Mouse (Mus musculus) MEL (cell line): ENCODE measurements around the gene Pold4. TPM values are rescaled to one million over a fixed set of nuclear protein-coding genes. Genes with fewer than 3 reads are reported as not detected.

ENCODE experiments used
- DNase-seq: peaks from one replicate; pipeline ENCODE4 v3.0.0; 2011; ENCODE audit warnings: low read depth, low spot score
- H3K27ac ChIP-seq: 2 replicates; pipeline ENCODE4 v1.5.1; 2012; ENCODE audit warnings: low read depth, mild to moderate bottlenecking, control low read depth, low read length, moderate library complexity; ENCODE audit not compliant: control insufficient read depth
- H3K27me3 ChIP-seq, 2 experiments: fragments of 150-350 bp in 1 of 2; sonication (generic) in 1 of 2; 2 replicates each; pipeline ENCODE4 v1.6.1; 2012; ENCODE audit warnings: low read length in 2 of 2, mild to moderate bottlenecking in 2 of 2, improper control_type of control experiment in 1 of 2, moderate library complexity in 1 of 2; ENCODE audit not compliant: insufficient read depth in 2 of 2, control insufficient read depth in 1 of 2
- H3K36me3 ChIP-seq, 2 experiments: 2 replicates each; pipeline ENCODE4 v1.6.1; 2012 to 2014; ENCODE audit warnings: low read length in 2 of 2, improper control_type of control experiment in 1 of 2, inconsistent platforms in 1 of 2, mild to moderate bottlenecking in 1 of 2; ENCODE audit not compliant: insufficient read depth in 2 of 2, control insufficient read depth in 1 of 2
- H3K4me1 ChIP-seq, 2 experiments: fragments of 150-350 bp in 1 of 2; sonication (generic) in 1 of 2; 2 replicates each; pipeline ENCODE4 v1.6.1; 2012; ENCODE audit warnings: low read length in 2 of 2, improper control_type of control experiment in 1 of 2, mild to moderate bottlenecking in 1 of 2; ENCODE audit not compliant: insufficient read depth in 2 of 2, control insufficient read depth in 1 of 2
- H3K4me3 ChIP-seq, 2 experiments: fragments of 150-350 bp in 1 of 2; sonication (generic) in 1 of 2; 2 replicates each; pipeline ENCODE4 v1.5.1; 2012; ENCODE audit warnings: low read depth in 2 of 2, low read length in 2 of 2, mild to moderate bottlenecking in 2 of 2, moderate library complexity in 2 of 2, control low read depth in 1 of 2, improper control_type of control experiment in 1 of 2; ENCODE audit not compliant: control insufficient read depth in 1 of 2, insufficient read depth in 1 of 2
- H3K79me2 ChIP-seq: 2 replicates; pipeline ENCODE4 v1.6.1; 2012; ENCODE audit warnings: mild to moderate bottlenecking, low read length, moderate library complexity; ENCODE audit not compliant: control insufficient read depth, poor library complexity, insufficient read depth
- H3K9ac ChIP-seq: 2 replicates; pipeline ENCODE4 v1.6.1; 2012; ENCODE audit warnings: low read depth, mild to moderate bottlenecking, control low read depth, low read length, moderate library complexity; ENCODE audit not compliant: control insufficient read depth, poor library complexity, severe bottlenecking
- H3K9me3 ChIP-seq: fragments of 150-350 bp; sonication (generic); replicated peaks from 2 replicates; pipeline ENCODE4 v1.6.1; 2012; ENCODE audit warnings: mild to moderate bottlenecking, low read length, improper control_type of control experiment, moderate library complexity; ENCODE audit not compliant: insufficient read depth
- BHLHE40 ChIP-seq: IDR thresholded peaks from 2 replicates; pipeline ENCODE4 v1.6.1; 2012; ENCODE audit warnings: low read depth, mild to moderate bottlenecking, inconsistent platforms, low read length, improper control_type of control experiment, borderline replicate concordance
- CHD1 ChIP-seq: IDR thresholded peaks from 2 replicates; pipeline ENCODE4 v1.6.1; 2012; ENCODE audit warnings: low read depth, mild to moderate bottlenecking, inconsistent platforms, low read length, improper control_type of control experiment
- CHD2 ChIP-seq: IDR thresholded peaks from 2 replicates; pipeline ENCODE4 v1.6.1; 2011; ENCODE audit warnings: low read length, improper control_type of control experiment
- E2F4 ChIP-seq: IDR thresholded peaks from 2 replicates; pipeline ENCODE4 v1.6.1; 2011; ENCODE audit warnings: low read depth, low read length, improper control_type of control experiment, borderline replicate concordance
- ETS1 ChIP-seq: IDR thresholded peaks from 2 replicates; pipeline ENCODE4 v1.6.1; 2012; ENCODE audit warnings: low read depth, mild to moderate bottlenecking, inconsistent platforms, low read length, improper control_type of control experiment, moderate library complexity
- GABPA ChIP-seq: IDR thresholded peaks from 2 replicates; pipeline ENCODE4 v1.6.1; 2012; ENCODE audit warnings: low read depth, mild to moderate bottlenecking, inconsistent platforms, low read length, improper control_type of control experiment, moderate library complexity
- GATA1 ChIP-seq: IDR thresholded peaks from 2 replicates; pipeline ENCODE4 v1.6.1; 2011; ENCODE audit warnings: low read depth, low read length, improper control_type of control experiment
- JUND ChIP-seq: IDR thresholded peaks from 2 replicates; pipeline ENCODE4 v1.6.1; 2011; ENCODE audit warnings: low read depth, mild to moderate bottlenecking, improper control_type of control experiment, low read length
- KAT2A ChIP-seq: conservative IDR thresholded peaks from 2 replicates; pipeline ENCODE4 v1.6.1; 2012; ENCODE audit warnings: low read depth, low read length, improper control_type of control experiment, inconsistent platforms
- MAFK ChIP-seq: IDR thresholded peaks from 2 replicates; pipeline ENCODE4 v1.6.1; 2011; ENCODE audit warnings: low read depth, mild to moderate bottlenecking, low read length, improper control_type of control experiment, borderline replicate concordance
- MAX ChIP-seq: IDR thresholded peaks from 2 replicates; pipeline ENCODE4 v1.6.1; 2011; ENCODE audit warnings: low read length, improper control_type of control experiment
- MAZ ChIP-seq: IDR thresholded peaks from 2 replicates; pipeline ENCODE4 v1.6.1; 2012; ENCODE audit warnings: low read depth, mild to moderate bottlenecking, inconsistent platforms, low read length, improper control_type of control experiment
- MYB ChIP-seq: IDR thresholded peaks from 2 replicates; pipeline ENCODE4 v1.6.1; 2011; ENCODE audit warnings: mild to moderate bottlenecking, low read depth, low read length, improper control_type of control experiment
- MYC ChIP-seq: IDR thresholded peaks from 2 replicates; pipeline ENCODE4 v1.6.1; 2011; ENCODE audit warnings: low read depth, mild to moderate bottlenecking, low read length, improper control_type of control experiment, moderate library complexity
- NELFE ChIP-seq: IDR thresholded peaks from 2 replicates; pipeline ENCODE4 v1.6.1; 2011; ENCODE audit warnings: low read depth, low read length, improper control_type of control experiment
- NRF1 ChIP-seq: IDR thresholded peaks from 2 replicates; pipeline ENCODE4 v1.6.1; 2014; ENCODE audit warnings: low read depth, mild to moderate bottlenecking, inconsistent platforms, low read length, improper control_type of control experiment, moderate library complexity; ENCODE audit not compliant: poor library complexity, insufficient read depth, severe bottlenecking
- POLR2AphosphoS2 ChIP-seq: IDR thresholded peaks from 2 replicates; pipeline ENCODE4 v1.6.1; 2011; ENCODE audit warnings: low read length, improper control_type of control experiment
- POLR2AphosphoS5 ChIP-seq: IDR thresholded peaks from 2 replicates; pipeline ENCODE4 v1.6.1; 2012; ENCODE audit warnings: low read depth, borderline replicate concordance, mild to moderate bottlenecking, inconsistent platforms, low read length, moderate library complexity, mixed read lengths
- RCOR1 ChIP-seq: IDR thresholded peaks from 2 replicates; pipeline ENCODE4 v1.6.1; 2012; ENCODE audit warnings: low read depth, mild to moderate bottlenecking, inconsistent platforms, low read length, improper control_type of control experiment
- SIN3A ChIP-seq: IDR thresholded peaks from 2 replicates; pipeline ENCODE4 v1.6.1; 2012; ENCODE audit warnings: low read length, improper control_type of control experiment, inconsistent platforms
- SMC3 ChIP-seq: IDR thresholded peaks from 2 replicates; pipeline ENCODE4 v1.6.1; 2011; ENCODE audit warnings: low read depth, low read length, improper control_type of control experiment
- TBP ChIP-seq: IDR thresholded peaks from 2 replicates; pipeline ENCODE4 v1.8.0; 2011; ENCODE audit warnings: low read depth, low read length, improper control_type of control experiment
- UBTF ChIP-seq: IDR thresholded peaks from 2 replicates; pipeline ENCODE4 v1.6.1; 2012; ENCODE audit warnings: low read depth, mild to moderate bottlenecking, inconsistent platforms, low read length, improper control_type of control experiment, moderate library complexity, borderline replicate concordance; ENCODE audit not compliant: insufficient read depth
- USF1 ChIP-seq: IDR thresholded peaks from 2 replicates; pipeline ENCODE4 v1.6.1; 2014; ENCODE audit warnings: low read depth, mild to moderate bottlenecking, inconsistent platforms, low read length, improper control_type of control experiment, moderate library complexity
- ZKSCAN1 ChIP-seq: IDR thresholded peaks from 2 replicates; pipeline ENCODE4 v1.6.1; 2012; ENCODE audit warnings: low read depth, mild to moderate bottlenecking, inconsistent platforms, low read length, improper control_type of control experiment, moderate library complexity
- polyA plus RNA-seq, 2 experiments: library from polyadenylated mRNA; stranded (reverse) in 1 of 2; unstranded in 1 of 2; fragments of >175 nt in 1 of 2; fragments of >200 nt in 1 of 2; gene quantifications; 2 replicates each; pipeline versions ENCODE4 v1.2.1 to v1.2.4; 2012; ENCODE audit warnings: low replicate concordance in 2 of 2, low read depth in 1 of 2; ENCODE audit not compliant: insufficient read length in 2 of 2, insufficient read depth in 1 of 2, missing spikeins in 1 of 2
- total RNA-seq: library from RNA; depleted of rRNA; stranded (reverse); fragments of 300-350 nt; gene quantifications from 2 replicates; pipeline ENCODE4 v1.2.3, GENCODE M21; 2012

Pold4 gene
- total and polyA plus RNA-seq, 3 experiments, result 18.5 to 40.4 TPM; not detected in 1

DNA sequence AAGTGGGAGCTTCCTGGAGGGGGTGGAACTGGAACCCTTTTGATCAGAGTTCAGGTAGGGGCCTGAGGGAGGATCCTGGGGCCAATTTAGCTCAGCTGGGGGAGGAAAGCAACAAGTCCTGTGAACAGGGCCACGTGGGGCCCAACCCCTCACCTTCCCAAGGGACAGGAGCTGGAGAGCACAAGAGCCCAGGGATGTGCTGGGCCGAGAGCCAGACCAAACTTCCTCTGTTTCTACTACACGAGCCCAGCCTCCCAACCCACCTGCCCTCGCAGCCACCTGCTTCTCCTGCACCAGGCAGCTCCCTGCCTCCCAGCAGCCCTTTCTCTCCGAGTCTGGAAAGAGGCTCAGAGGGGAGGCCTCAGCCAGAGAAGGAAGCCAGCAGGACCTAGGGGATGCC is 35.2 kb upstream of the Pold4 start:
- H3K4me3 ChIP-seq, result no peak overlapping the region
- no peak overlapping the region for H3K27ac ChIP-seq
- no peak overlapping the region for H3K9ac ChIP-seq
- H3K79me2 ChIP-seq, result peaks cover 39% of the 10 kb centered on the region
- TF ChIP-seq USF1 (no peak), BHLHE40 (no peak), JUND (no peak), GATA1 (no peak), MAZ (no peak), NELFE (no peak)
- H3K9me3 ChIP-seq, result no peaks in the 10 kb centered on the region
- no peak for DNase-seq
- peaks cover 6 to 21% of the 10 kb centered on the region in 2 experiments; a peak in 3 of 4 replicates for H3K36me3 ChIP-seq
- peaks cover 6 to 27% of the 10 kb centered on the region in 2 experiments for H3K4me1 ChIP-seq
- no peaks in the 10 kb centered on the region for H3K27me3 ChIP-seq

DNA sequence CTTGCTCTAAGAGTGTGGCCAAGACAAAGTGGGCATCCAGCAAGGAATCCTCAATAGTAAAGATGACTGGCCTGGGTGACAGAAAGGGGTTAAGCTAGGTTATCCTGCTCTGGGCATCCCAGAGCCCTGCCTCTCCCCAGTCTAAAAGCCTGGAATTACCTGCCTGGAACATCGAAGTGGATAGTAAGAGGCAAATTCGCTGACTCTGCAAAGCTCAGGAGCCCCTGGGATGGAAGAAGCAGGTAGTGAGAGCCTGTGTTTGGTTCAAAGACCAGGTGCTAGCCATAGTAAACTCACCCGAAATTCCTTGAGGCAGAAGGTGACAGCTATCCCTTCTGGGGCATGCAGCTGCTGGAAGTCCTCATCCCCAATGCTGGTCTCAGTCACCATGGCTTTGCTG is 34.5 kb upstream of the Pold4 start:
- no peak for DNase-seq
- H3K36me3 ChIP-seq, result peaks cover 6 to 24% of the 10 kb centered on the region in 2 experiments; a peak in 3 of 4 replicates
- H3K27ac ChIP-seq, result no peak overlapping the region
- no peaks in the 10 kb centered on the region for H3K9me3 ChIP-seq
- H3K4me3 ChIP-seq, result no peak overlapping the region
- H3K9ac ChIP-seq, result no peak overlapping the region
- H3K27me3 ChIP-seq, result no peaks in the 10 kb centered on the region
- H3K79me2 ChIP-seq, result peaks cover 37% of the 10 kb centered on the region
- H3K4me1 ChIP-seq, result peaks cover 6 to 32% of the 10 kb centered on the region in 2 experiments
- TF ChIP-seq MAX (no peak), MAFK (0 out of 2 replicates have a peak, but pooled peaks have one; percentile 50)

DNA sequence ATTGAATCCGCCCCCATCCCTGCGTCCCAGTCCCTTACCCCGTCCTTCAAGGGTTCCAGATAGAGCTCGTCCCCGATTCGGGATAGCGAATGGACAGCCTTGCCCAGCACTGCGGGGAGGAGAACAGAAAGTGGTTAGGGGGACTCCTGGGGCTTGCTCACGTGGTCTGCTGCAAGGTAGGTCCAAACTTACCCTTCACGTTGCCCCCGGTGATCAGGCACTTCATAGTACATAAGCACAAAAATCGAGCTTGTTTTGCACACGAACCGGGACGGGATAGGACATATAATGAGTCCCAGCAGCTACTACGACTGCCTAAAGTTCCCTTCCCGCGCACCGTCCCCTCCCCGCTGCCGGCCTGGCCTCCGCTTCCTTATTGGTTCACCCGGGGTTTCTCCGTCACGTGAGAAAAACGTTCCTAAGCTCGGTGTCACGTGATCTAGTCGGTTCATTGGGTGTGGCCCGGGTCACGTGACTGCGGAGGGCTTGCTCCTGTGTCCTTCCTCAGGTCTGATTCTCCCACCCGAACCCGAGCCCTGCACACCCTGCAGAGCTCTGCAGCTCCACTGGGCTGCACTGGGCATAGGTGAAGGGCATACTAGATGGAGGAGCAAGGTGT is 30.3 kb upstream of the Pold4 start, which contains the start of gene Rad9a:
Rad9a (minus strand) TSS at position 372 of the 619 bp plus-strand sequence.
- Histone ChIP-seq H3K36me3 (peaks cover 0 to 23% of the 10 kb centered on the region in 2 experiments; a peak in 3 of 4 replicates), H3K9ac (peak within 1 kb of the TSS; percentile 86), H3K4me1 (peaks cover 6 to 34% of the 10 kb centered on the region in 2 experiments), H3K27ac (peak within 1 kb of the TSS; percentile 90), H3K79me2 (peaks cover 16% of the 10 kb centered on the region), H3K27me3 (no peaks in the 10 kb centered on the region), H3K9me3 (no peaks in the 10 kb centered on the region), H3K4me3 (peak within 1 kb of the TSS; percentile 72 to 82)
- peak; percentile 99 for DNase-seq
- TF ChIP-seq NRF1 (peak; percentile 37; the same call in 1 of the 2 replicates), MYC (peak; percentile 60; the same call in 1 of the 2 replicates), ETS1 (peak; percentile 75), TBP (peak; percentile 93), ZKSCAN1 (no peak), NELFE (peak; percentile 86), SIN3A (peak; percentile 94), SMC3 (no peak), RCOR1 (no peak), KAT2A (peak; percentile 50; the same call in 1 of the 2 replicates), CHD2 (no peak), MYB (peak; percentile 58; the same call in 1 of the 2 replicates), GABPA (no peak), POLR2AphosphoS5 (0 out of 2 replicates have a peak, but pooled peaks have one; percentile 61), USF1 (peak; percentile 98), MAX (peak; percentile 98), E2F4 (peak; percentile 78; the same call in 1 of the 2 replicates), UBTF (no peak), POLR2AphosphoS2 (peak; percentile 79; the same call in 1 of the 2 replicates), CHD1 (no peak)
